Comparison of ENCODE assay signal across 16 mouse cellular contexts in genomic region chr4:46598981-46599380, GRCm38 (mm10). TPM values are rescaled to one million over a fixed set of nuclear protein-coding genes. Genes with fewer than 3 reads are reported as not detected.
DNase-seq lines count a peak whose midpoint lies in the region; ATAC-seq and TF ChIP-seq lines count a peak whose summit lies in the region.
"Had no signal": no experiment of that assay in that cellular context is flagged by ENCODE, and none has a peak within 500 bp of the region (broad histone marks: within the 10 kb centered on the region; RNA-seq: fewer than 3 reads in every experiment).

No protein-coding gene starts in this region.

- TF ChIP-seq CTCF in gastrocnemius, adult 2 months (IDR thresholded peaks at IDR 0.05), result no peak
- TF ChIP-seq CTCF in G1E (IDR thresholded peaks at IDR 0.05; ENCODE audit: low read depth, low read length), result no peak

- no peak overlapping the region for H3K4me3 ChIP-seq in gastrocnemius, adult 2 months
- peak overlapping the region; percentile 67; the same call in 1 of the 2 replicates for H3K4me3 ChIP-seq in G1E (ENCODE audit: low read depth, low read length)
- H3K4me3 ChIP-seq in intestine, embryonic 16.5 days (ENCODE audit: low read length), result peak overlapping the region; percentile 38
- no peak overlapping the region for H3K4me3 ChIP-seq in neural tube, embryonic 15.5 days (replicated peaks)
- H3K4me3 ChIP-seq: erythroblast, embryonic 14.5 days; layer of hippocampus, adult 2 months; limb, embryonic 15.5 days had no signal

- H3K4me1 ChIP-seq in G1E (ENCODE audit: insufficient read depth, low read depth, low read length), result peaks cover 85% of the 10 kb centered on the region
- peaks cover 16% of the 10 kb centered on the region for H3K4me1 ChIP-seq in intestine, embryonic 16.5 days (ENCODE audit: control insufficient read depth, insufficient read depth, low read length)
- H3K4me1 ChIP-seq in neural tube, embryonic 15.5 days, result peaks cover 17% of the 10 kb centered on the region; the same call in 1 of the 2 replicates

- peaks cover 55% of the 10 kb centered on the region for H3K36me3 ChIP-seq in G1E (replicated peaks)
- H3K36me3 ChIP-seq in intestine, embryonic 16.5 days (ENCODE audit: control insufficient read depth, insufficient read depth, low read length), result no peaks in the 10 kb centered on the region
- H3K36me3 ChIP-seq in neural tube, embryonic 15.5 days, result no peaks in the 10 kb centered on the region
- H3K36me3 ChIP-seq: limb, embryonic 15.5 days had no signal

- H3K9ac ChIP-seq in intestine, embryonic 16.5 days (ENCODE audit: low read depth, low read length), result peak overlapping the region; percentile 44
- H3K9ac ChIP-seq in neural tube, embryonic 15.5 days (replicated peaks), result no peak overlapping the region
- H3K9ac ChIP-seq: hindbrain, embryonic 14.5 days; limb, embryonic 15.5 days had no signal

- peak overlapping the region; percentile 55 for H3K4me2 ChIP-seq in intestine, embryonic 16.5 days (ENCODE audit: low read depth, low read length)
- H3K4me2 ChIP-seq in neural tube, embryonic 15.5 days, result no peak overlapping the region
- H3K4me2 ChIP-seq: hindbrain, embryonic 14.5 days; limb, embryonic 15.5 days had no signal

- H3K9me3 ChIP-seq in G1E (replicated peaks), result no peaks in the 10 kb centered on the region
- no peaks in the 10 kb centered on the region for H3K9me3 ChIP-seq in intestine, embryonic 16.5 days (ENCODE audit: control insufficient read depth, low read length)
- no peaks in the 10 kb centered on the region for H3K9me3 ChIP-seq in neural tube, embryonic 15.5 days (replicated peaks)
- H3K9me3 ChIP-seq: limb, embryonic 15.5 days had no signal

- peak; percentile 10 for DNase-seq in gastrocnemius, adult 2 months
- DNase-seq in gastrocnemius, adult 18-20 months (ENCODE audit: low spot score), result no peak
- DNase-seq in right cerebral cortex, postnatal 14 days, result peak; percentile 3
- DNase-seq in right cerebral cortex, adult 2 months (ENCODE audit: low spot score in 2 of 2), result no peak
- no peak for DNase-seq in G1E (ENCODE audit: low spot score)
- DNase-seq: adrenal gland, postnatal 25 days; lung, adult 18-20 months; lung, postnatal 36 days; midbrain, embryonic 14.5 days had no signal

- intact Hi-C loops in gastrocnemius, adult 2 months (cut with DNase I), result no loop called here

- WGBS in intestine, embryonic 16.5 days, result 56% methylated on average over 6 of the region's 6 CpGs
- WGBS in neural tube, embryonic 15.5 days, result 76% methylated on average over 6 of the region's 6 CpGs

- H3K27me3 ChIP-seq in G1E (ENCODE audit: insufficient read depth, low read length), result no peaks in the 10 kb centered on the region
- H3K27me3 ChIP-seq in intestine, embryonic 16.5 days (replicated peaks; ENCODE audit: control insufficient read depth, insufficient read depth, low read length), result peaks cover 20% of the 10 kb centered on the region; the same call in 1 of the 2 replicates
- H3K27me3 ChIP-seq in neural tube, embryonic 15.5 days (replicated peaks), result peaks cover 15% of the 10 kb centered on the region

- ATAC-seq in G1E (ENCODE audit: extremely low read depth, insufficient number of reproducible peaks, low FRiP score, poor library complexity, severe bottlenecking), result no peak
- no peak for ATAC-seq in intestine, embryonic 16.5 days
- no peak for ATAC-seq in erythroid progenitor cell, adult 5-6 weeks (replicated peaks; ENCODE audit: low FRiP score, poor library complexity, severe bottlenecking)
- ATAC-seq in neural tube, embryonic 15.5 days (ENCODE audit: low FRiP score), result no peak

- H3K27ac ChIP-seq in gastrocnemius, adult 2 months, result no peak overlapping the region
- peak overlapping the region; percentile 97 for H3K27ac ChIP-seq in intestine, embryonic 16.5 days (ENCODE audit: low read length)
- no peak overlapping the region for H3K27ac ChIP-seq in neural tube, embryonic 15.5 days (replicated peaks)
- H3K27ac ChIP-seq: hindbrain, embryonic 14.5 days; layer of hippocampus, adult 2 months; limb, embryonic 15.5 days had no signal

RNA-seq across cellular contexts. Expression of gene Coro2a, which starts 3.0 kb away (rescaled TPM):
- under 1 TPM; 0.10 to 0.39 TPM for total RNA-seq in gastrocnemius, adult 2 months (2021)
- under 1 TPM; 0.11 to 0.26 TPM for total RNA-seq in gastrocnemius, adult 18-20 months (2021)
- 148 and 158 TPM in 2 replicates for total RNA-seq in G1E (2014; fragmentation: Nextera tagmentation)
- 79.5 and 79.6 TPM in 2 replicates for total RNA-seq in G1E (2017)
- 480 and 501 TPM in 2 replicates for polyA plus RNA-seq in G1E (2012)
- 99.8 and 112 TPM in 2 replicates for polyA plus RNA-seq in intestine, embryonic 16.5 days (2015; fragmentation: Nextera tagmentation; extraction: Ambion mirVana)
- 13.0 and 15.9 TPM in 2 replicates for total RNA-seq in erythroid progenitor cell, adult 5-6 weeks (2015; ENCODE audit: low replicate concordance)
- total RNA-seq in erythroid progenitor cell, adult 5-6 weeks (2017; ENCODE audit: low replicate concordance), result 2.6 and 3.3 TPM in 2 replicates
- 9.8 and 18.7 TPM in 2 replicates for polyA plus RNA-seq in neural tube, embryonic 15.5 days (2015; fragmentation: Nextera tagmentation; extraction: Ambion mirVana)

RNA-seq across cellular contexts. Expression of gene Tbc1d2, which starts 51.0 kb away (rescaled TPM):
- total RNA-seq in gastrocnemius, adult 2 months (2021), result under 1 TPM; 0.39 to 0.59 TPM
- under 1 TPM; 0.39 to 0.83 TPM for total RNA-seq in gastrocnemius, adult 18-20 months (2021)
- total RNA-seq in G1E (2014; fragmentation: Nextera tagmentation), result not detected in 2 replicates
- total RNA-seq in G1E (2017), result 0.12 and 0.16 TPM in 2 replicates
- 0.01 TPM in 1 of 2 replicates, not detected in the other for polyA plus RNA-seq in G1E (2012)
- 7.4 and 7.7 TPM in 2 replicates for polyA plus RNA-seq in intestine, embryonic 16.5 days (2015; fragmentation: Nextera tagmentation; extraction: Ambion mirVana)
- total RNA-seq in erythroid progenitor cell, adult 5-6 weeks (2015; ENCODE audit: low replicate concordance), result 0.84 TPM in 1 of 2 replicates, not detected in the other
- total RNA-seq in erythroid progenitor cell, adult 5-6 weeks (2017; ENCODE audit: low replicate concordance), result 0.39 and 0.91 TPM in 2 replicates
- 0.73 and 1.7 TPM in 2 replicates for polyA plus RNA-seq in neural tube, embryonic 15.5 days (2015; fragmentation: Nextera tagmentation; extraction: Ambion mirVana)

Comparison
In these comparisons a context has a peak if more than half of its experiments do, and no peak if none do; other contexts are left out.
1. DNase-seq: peak in gastrocnemius, adult 2 months (single experiment) and right cerebral cortex, postnatal 14 days (single experiment); none in gastrocnemius, adult 18-20 months (single experiment), right cerebral cortex, adult 2 months (0 of 2) and G1E (single experiment).
2. H3K4me3 ChIP-seq: peak in G1E (single experiment) and intestine, embryonic 16.5 days (single experiment); none in gastrocnemius, adult 2 months (single experiment) and neural tube, embryonic 15.5 days (single experiment).
3. RNA of gene Coro2a, which starts 3.0 kb away (total RNA-seq): 79.5 to 158 TPM in G1E; 2.6 to 15.9 TPM in erythroid progenitor cell, adult 5-6 weeks, 0.10 to 0.39 TPM in gastrocnemius, adult 2 months and 0.11 to 0.26 TPM in gastrocnemius, adult 18-20 months; every median in the first group is over 4 times any median in the second.